Mouse (Mus musculus): ENCODE measurements around the gene Txnrd2.

DNA sequence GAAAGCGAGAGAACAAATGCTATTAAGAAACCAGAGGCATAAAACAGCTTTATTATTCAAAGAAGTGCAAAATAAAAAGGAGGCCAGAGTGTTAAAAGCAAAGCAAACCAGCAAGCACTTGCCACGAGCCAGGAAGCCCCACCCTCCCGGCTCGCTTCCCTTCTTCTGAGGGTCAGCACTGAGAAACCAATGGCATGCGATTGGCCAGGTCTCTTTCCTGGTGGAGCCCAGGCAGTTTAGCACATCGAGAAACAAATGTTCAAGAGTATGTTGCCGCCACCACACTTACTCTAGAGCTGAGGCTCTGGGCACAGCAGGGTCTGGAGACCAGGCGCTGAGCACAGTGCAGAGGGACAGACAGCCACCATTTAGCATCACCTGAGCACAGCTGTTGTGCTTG, 36.4 kb downstream of the Txnrd2 start:
- TF ChIP-seq CTCF (conservative IDR thresholded peaks at IDR 0.05; ENCODE audit: low read length) (no peak), NANOG (IDR thresholded peaks at IDR 0.05; ENCODE audit: borderline replicate concordance, low read length) (no peak), POU5F1 (IDR thresholded peaks at IDR 0.05; ENCODE audit: borderline replicate concordance, low read length) (no peak)
